Mouse (Mus musculus) cerebellum, adult 18-20 months (tissue): Measurements from ENCODE around the gene Serpina3i.

Source experiments
- DNase-seq, 2 experiments: peaks; one replicate each; pipeline ENCODE4 v3.0.0; 2021

Serpina3i gene

GRCm38 (mm10) chr12:104305991-104306390 is 43.1 kb downstream of the Serpina3i start:
- no peak for DNase-seq

- no peak for DNase-seq
These were observed 51.3 kb downstream of the Serpina3i start, which contains the start of gene Serpina3j for GRCm38 (mm10) chr12:104314253-104314652. Gene Serpina3j (plus strand): TSS chr12:104314553.
